Mouse (Mus musculus) heart, postnatal 0 days (tissue): ENCODE data around the gene Serpini2.

ENCODE experiments used
- CTCF ChIP-seq: IDR thresholded peaks from 2 replicates; pipeline ENCODE4 v1.5.1; 2016; ENCODE audit warnings: antibody characterized with exemption, control low read depth, low read depth
- EP300 ChIP-seq: IDR thresholded peaks from 2 replicates; pipeline ENCODE4 v1.6.1; 2016; ENCODE audit warnings: antibody characterized with exemption, low read depth

DNA sequence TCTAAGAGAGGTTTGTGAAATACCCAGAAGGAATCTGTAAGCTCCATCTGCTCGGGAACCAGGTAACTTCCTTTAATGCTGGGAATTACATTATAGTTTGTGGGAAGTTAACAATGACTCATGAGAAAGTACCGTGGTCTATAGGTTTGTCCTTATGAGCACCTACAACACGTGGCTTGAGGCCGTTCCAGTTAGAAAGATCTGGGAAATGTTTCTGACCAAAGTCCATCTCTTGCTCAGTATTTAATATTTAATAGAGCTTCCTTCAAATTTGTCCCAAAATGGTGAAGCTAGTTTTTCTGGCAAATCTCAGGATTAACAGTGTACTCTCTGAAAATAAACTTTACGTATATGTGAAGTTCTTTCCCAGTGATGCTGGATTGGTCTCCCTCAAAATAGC is 34.7 kb upstream of the Serpini2 start:
- TF ChIP-seq CTCF (no peak), EP300 (no peak)
